Mouse (Mus musculus): ENCODE data around the gene Zfp791. TPM values are rescaled to one million over a fixed set of nuclear protein-coding genes. Genes with fewer than 3 reads are reported as not detected.

Zfp791 gene
- polyA plus RNA-seq, 1 experiment from 2014 or later = 0.53 TPM

Small RNA genes lying within 50 kb of the gene (microRNA-seq; reads per million reads assigned to microRNA genes)
- gene Gm23388 (ENCODE audit: borderline number of aligned reads) (not detected), gene Mir7070 (ENCODE audit: borderline number of aligned reads) (not detected)

Other genes with a start within 250 kb of the Zfp791 start
- 27.1 and 29.1 TPM in 2 replicates for gene Gcdh, start 229.2 kb downstream of the Zfp791 start, polyA plus RNA-seq (2015; fragmentation: Nextera tagmentation; extraction: Ambion mirVana)
- gene Klf1, start 221.2 kb downstream of the Zfp791 start, polyA plus RNA-seq (2015; fragmentation: Nextera tagmentation; extraction: Ambion mirVana) = 0.37 and 0.43 TPM in 2 replicates
- 12.8 and 12.9 TPM in 2 replicates for gene Dnase2a, start 214.5 kb downstream of the Zfp791 start, polyA plus RNA-seq (2015; fragmentation: Nextera tagmentation; extraction: Ambion mirVana)
- gene Mast1, start 185.7 kb downstream of the Zfp791 start, polyA plus RNA-seq (2015; fragmentation: Nextera tagmentation; extraction: Ambion mirVana) = 0.08 and 0.22 TPM in 2 replicates
- gene Rtbdn, start 176.1 kb downstream of the Zfp791 start, polyA plus RNA-seq (2015; fragmentation: Nextera tagmentation; extraction: Ambion mirVana) = 0.10 and 0.23 TPM in 2 replicates
- gene Gm49661, start 153.7 kb downstream of the Zfp791 start, polyA plus RNA-seq (2015; fragmentation: Nextera tagmentation; extraction: Ambion mirVana) = not detected in 2 replicates
- 450 and 476 TPM in 2 replicates for gene Prdx2, start 153.5 kb downstream of the Zfp791 start, polyA plus RNA-seq (2015; fragmentation: Nextera tagmentation; extraction: Ambion mirVana)
- gene Rnaseh2a, start 153.3 kb downstream of the Zfp791 start, polyA plus RNA-seq (2015; fragmentation: Nextera tagmentation; extraction: Ambion mirVana) = 150 TPM in 2 replicates
- 71.2 and 71.6 TPM in 2 replicates for gene Junb, start 144.4 kb downstream of the Zfp791 start, polyA plus RNA-seq (2015; fragmentation: Nextera tagmentation; extraction: Ambion mirVana)
- 14.9 and 16.0 TPM in 2 replicates for gene Hook2, start 132.5 kb downstream of the Zfp791 start, polyA plus RNA-seq (2015; fragmentation: Nextera tagmentation; extraction: Ambion mirVana)
- gene Best2, start 108.6 kb downstream of the Zfp791 start, polyA plus RNA-seq (2015; fragmentation: Nextera tagmentation; extraction: Ambion mirVana) = 0.12 TPM in 1 of 2 replicates, not detected in the other
- gene Asna1, start 97.8 kb downstream of the Zfp791 start, polyA plus RNA-seq (2015; fragmentation: Nextera tagmentation; extraction: Ambion mirVana) = 90.7 and 95.8 TPM in 2 replicates
- 172 and 191 TPM in 2 replicates for gene Trir, start 96.3 kb downstream of the Zfp791 start, polyA plus RNA-seq (2015; fragmentation: Nextera tagmentation; extraction: Ambion mirVana)
- gene Tnpo2, start 86.2 kb downstream of the Zfp791 start, polyA plus RNA-seq (2015; fragmentation: Nextera tagmentation; extraction: Ambion mirVana) = 27.4 and 29.0 TPM in 2 replicates
- 15.0 and 18.0 TPM in 2 replicates for gene Fbxw9, start 63.0 kb downstream of the Zfp791 start, polyA plus RNA-seq (2015; fragmentation: Nextera tagmentation; extraction: Ambion mirVana)
- gene Gm5741, start 55.1 kb downstream of the Zfp791 start, polyA plus RNA-seq (2015; fragmentation: Nextera tagmentation; extraction: Ambion mirVana) = not detected in 2 replicates
- gene Dhps, start 51.3 kb downstream of the Zfp791 start, polyA plus RNA-seq (2015; fragmentation: Nextera tagmentation; extraction: Ambion mirVana) = 78.0 and 80.5 TPM in 2 replicates
- gene Wdr83os, start 42.4 kb downstream of the Zfp791 start, polyA plus RNA-seq (2015; fragmentation: Nextera tagmentation; extraction: Ambion mirVana) = 142 and 149 TPM in 2 replicates
- 53.4 and 54.2 TPM in 2 replicates for gene Wdr83, start 41.8 kb downstream of the Zfp791 start, polyA plus RNA-seq (2015; fragmentation: Nextera tagmentation; extraction: Ambion mirVana)
- 64.0 and 68.4 TPM in 2 replicates for gene Man2b1, start 39.8 kb downstream of the Zfp791 start, polyA plus RNA-seq (2015; fragmentation: Nextera tagmentation; extraction: Ambion mirVana)
- gene Cks1brt, start 28.8 kb upstream of the Zfp791 start, polyA plus RNA-seq (2015; fragmentation: Nextera tagmentation; extraction: Ambion mirVana) = 0.05 TPM in 1 of 2 replicates, not detected in the other
- not detected in 2 replicates for gene Olfr371, start 102.9 kb upstream of the Zfp791 start, polyA plus RNA-seq (2015; fragmentation: Nextera tagmentation; extraction: Ambion mirVana)
- gene Orc6, start 176.5 kb upstream of the Zfp791 start, polyA plus RNA-seq (2015; fragmentation: Nextera tagmentation; extraction: Ambion mirVana) = 108 and 112 TPM in 2 replicates
- gene Vps35, start 176.7 kb upstream of the Zfp791 start, polyA plus RNA-seq (2015; fragmentation: Nextera tagmentation; extraction: Ambion mirVana) = 111 and 116 TPM in 2 replicates